Mouse (Mus musculus) layer of hippocampus, adult 9-10 months (tissue): ENCODE measurements around the gene Cacna1c.
A peak's percentile ranks its signal among the peaks of the same experiment; 100 is the strongest.

Source experiments
- DNase-seq: peaks from one replicate; pipeline ENCODE4 v3.0.0; 2022; ENCODE audit warnings: low spot score

Gene Cacna1c

GRCm38 (mm10) chr6:119051721-119052120 lies 144.5 kb downstream of the Cacna1c start:
- DNase-seq = no peak

- DNase-seq = no peak
These were observed 148.9 kb downstream of the Cacna1c start for GRCm38 (mm10) chr6:119047340-119047739.

GRCm38 (mm10) chr6:119045498-119045897 lies 150.7 kb downstream of the Cacna1c start:
- DNase-seq = peak; percentile 57

GRCm38 (mm10) chr6:119044148-119044547 lies 152.1 kb downstream of the Cacna1c start:
- no peak for DNase-seq

GRCm38 (mm10) chr6:119042803-119043202 lies 153.4 kb downstream of the Cacna1c start:
- no peak for DNase-seq

- DNase-seq = no peak
These were observed 155.3 kb downstream of the Cacna1c start for GRCm38 (mm10) chr6:119040961-119041360.

GRCm38 (mm10) chr6:119039815-119040214 lies 156.4 kb downstream of the Cacna1c start:
- no peak for DNase-seq

GRCm38 (mm10) chr6:119039293-119039692 lies 156.9 kb downstream of the Cacna1c start:
- no peak for DNase-seq

GRCm38 (mm10) chr6:119037815-119038214 lies 158.4 kb downstream of the Cacna1c start:
- DNase-seq = no peak

GRCm38 (mm10) chr6:119037047-119037446 lies 159.2 kb downstream of the Cacna1c start:
- DNase-seq = no peak

- DNase-seq = no peak
These were observed 160.9 kb downstream of the Cacna1c start for GRCm38 (mm10) chr6:119035361-119035760.

- DNase-seq = no peak
These were observed 161.3 kb downstream of the Cacna1c start for GRCm38 (mm10) chr6:119034947-119035346.

GRCm38 (mm10) chr6:119027880-119028279 lies 168.3 kb downstream of the Cacna1c start:
- no peak for DNase-seq

GRCm38 (mm10) chr6:119022850-119023249 lies 173.4 kb downstream of the Cacna1c start:
- no peak for DNase-seq

- no peak for DNase-seq
These were observed 175.0 kb downstream of the Cacna1c start for GRCm38 (mm10) chr6:119021226-119021625.

- no peak for DNase-seq
These were observed 177.3 kb downstream of the Cacna1c start for GRCm38 (mm10) chr6:119018956-119019355.

- DNase-seq = no peak
These were observed 178.0 kb downstream of the Cacna1c start for GRCm38 (mm10) chr6:119018256-119018655.

GRCm38 (mm10) chr6:119017498-119017897 lies 178.7 kb downstream of the Cacna1c start:
- DNase-seq = no peak

GRCm38 (mm10) chr6:119015346-119015745 lies 180.9 kb downstream of the Cacna1c start:
- DNase-seq = no peak

GRCm38 (mm10) chr6:119013168-119014098 lies 182.8 kb downstream of the Cacna1c start:
- no peak for DNase-seq

GRCm38 (mm10) chr6:119010875-119011274 lies 185.3 kb downstream of the Cacna1c start:
- no peak for DNase-seq

- no peak for DNase-seq
These were observed 186.7 kb downstream of the Cacna1c start for GRCm38 (mm10) chr6:119009526-119009925.

GRCm38 (mm10) chr6:119008638-119009166 lies 187.5 kb downstream of the Cacna1c start:
- no peak for DNase-seq
